Mouse (Mus musculus) E14TG2a.4 (cell line): ENCODE data around the gene Zfp853.

Experiments
- CTCF ChIP-seq: conservative IDR thresholded peaks from 2 replicates; pipeline ENCODE4 v1.5.1; 2014; ENCODE audit warnings: low read length
- POU5F1 ChIP-seq: IDR thresholded peaks from 2 replicates; pipeline ENCODE4 v1.6.1; 2014; ENCODE audit warnings: low read length, borderline replicate concordance

- TF ChIP-seq CTCF: peak; percentile 11; the same call in 1 of the 2 replicates
- no peak for TF ChIP-seq POU5F1
Observed at GRCm38 (mm10) chr5:143315514-143315888, 22.1 kb upstream of the Zfp853 start.
